Mouse (Mus musculus): ENCODE data around the gene Cfap36. TPM values are rescaled to one million over a fixed set of nuclear protein-coding genes. Genes with fewer than 3 reads are reported as not detected.

The Cfap36 gene
- polyA plus RNA-seq (2015; fragmentation: Nextera tagmentation; extraction: Ambion mirVana): 28.4 and 33.6 TPM in 2 replicates

DNA sequence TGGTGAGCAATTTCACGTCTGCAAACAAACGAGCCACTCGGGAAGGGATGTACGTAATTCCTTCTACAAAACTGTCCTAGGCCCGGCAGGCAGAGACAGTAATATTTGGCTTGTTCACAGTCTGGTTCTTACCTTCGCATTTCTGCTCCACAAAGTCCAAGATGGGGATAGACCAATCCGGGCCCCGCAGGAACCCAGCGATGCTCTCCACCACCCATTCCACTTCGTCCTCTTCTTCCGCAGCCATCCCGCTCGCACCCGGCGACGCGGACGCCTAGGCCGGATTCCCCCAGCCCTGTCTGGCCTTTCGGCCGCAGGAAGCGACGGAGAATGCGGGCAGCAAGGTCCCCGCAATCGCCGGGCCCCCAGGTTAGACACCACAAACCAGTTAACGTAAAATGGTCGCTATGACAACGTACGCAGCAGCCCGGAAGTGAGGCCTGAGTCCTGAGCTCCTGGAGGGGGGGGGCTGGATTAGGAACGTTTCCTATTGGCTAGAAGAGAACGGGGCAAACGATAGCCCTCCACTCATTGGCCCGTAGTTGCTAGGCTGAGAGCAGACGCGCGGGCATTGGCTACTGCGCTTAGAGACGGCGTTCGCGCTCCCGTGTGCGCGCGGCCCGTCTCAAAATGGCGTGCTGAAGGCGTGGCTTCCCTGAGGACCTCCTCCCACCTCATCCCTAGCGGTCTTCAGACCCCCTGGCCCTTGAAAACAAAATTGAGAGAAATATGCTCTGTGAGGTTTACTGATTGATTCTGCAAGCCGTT, at the start of gene Cfap36:
Cfap36 (minus strand) TSS at position 527 of the 768 bp plus-strand sequence.

DNA sequence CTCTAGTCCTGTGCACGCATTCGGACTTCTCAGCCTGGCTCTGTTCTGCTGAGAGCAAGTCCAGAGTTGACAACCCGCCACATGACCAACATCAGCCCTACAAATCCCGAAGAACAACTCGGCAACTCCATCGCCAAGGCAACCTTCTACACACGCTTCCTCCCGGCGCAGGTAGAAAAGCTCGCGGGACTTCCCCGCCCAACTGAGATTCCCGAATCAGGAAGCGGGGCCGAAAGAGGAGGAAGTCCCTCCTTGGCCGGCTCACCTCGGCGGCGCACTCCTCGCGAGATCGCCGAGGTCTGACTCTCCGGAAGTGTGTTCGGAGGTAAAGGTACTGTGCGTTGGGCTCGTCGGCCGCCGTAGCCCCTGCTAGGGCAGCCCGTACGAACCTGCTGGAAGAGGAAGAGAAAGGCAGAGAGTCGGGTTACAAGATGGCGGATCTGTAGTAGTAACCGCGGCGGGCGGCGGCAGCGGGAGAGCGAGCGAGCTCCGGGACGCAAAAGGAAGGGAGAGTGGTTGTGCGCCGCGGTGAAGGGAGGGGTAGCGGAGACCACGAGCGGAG, 74.6 kb downstream of the Cfap36 start, which contains the start of gene Ppp4r3b:
Ppp4r3b (plus strand) TSS at position 328 of the 562 bp plus-strand sequence.

Other genes starting within 250 kb of the Cfap36 start
- gene Pnpt1, start 116.7 kb downstream of the Cfap36 start, polyA plus RNA-seq (2015; fragmentation: Nextera tagmentation; extraction: Ambion mirVana): 28.5 and 30.0 TPM in 2 replicates
- 46.1 and 55.6 TPM in 2 replicates for gene Ppp4r3b, start 74.5 kb downstream of the Cfap36 start, polyA plus RNA-seq (2015; fragmentation: Nextera tagmentation; extraction: Ambion mirVana)
- gene Ccdc88a, start 126.2 kb upstream of the Cfap36 start, polyA plus RNA-seq (2015; fragmentation: Nextera tagmentation; extraction: Ambion mirVana): 11.5 and 14.4 TPM in 2 replicates

Measured in spleen, postnatal 0 days (tissue).